Mouse (Mus musculus): ENCODE measurements around the gene Sox5.
"Not testable (repeated sequence)": the region's sequence is repeated elsewhere in the genome, so short reads cannot be mapped to it uniquely, and the experiment has no call there.

Gene Sox5

GRCm38 (mm10) chr6:144319717-144320116, 462.1 kb downstream of the Sox5 start:
- DNase-seq = no peak

DNA sequence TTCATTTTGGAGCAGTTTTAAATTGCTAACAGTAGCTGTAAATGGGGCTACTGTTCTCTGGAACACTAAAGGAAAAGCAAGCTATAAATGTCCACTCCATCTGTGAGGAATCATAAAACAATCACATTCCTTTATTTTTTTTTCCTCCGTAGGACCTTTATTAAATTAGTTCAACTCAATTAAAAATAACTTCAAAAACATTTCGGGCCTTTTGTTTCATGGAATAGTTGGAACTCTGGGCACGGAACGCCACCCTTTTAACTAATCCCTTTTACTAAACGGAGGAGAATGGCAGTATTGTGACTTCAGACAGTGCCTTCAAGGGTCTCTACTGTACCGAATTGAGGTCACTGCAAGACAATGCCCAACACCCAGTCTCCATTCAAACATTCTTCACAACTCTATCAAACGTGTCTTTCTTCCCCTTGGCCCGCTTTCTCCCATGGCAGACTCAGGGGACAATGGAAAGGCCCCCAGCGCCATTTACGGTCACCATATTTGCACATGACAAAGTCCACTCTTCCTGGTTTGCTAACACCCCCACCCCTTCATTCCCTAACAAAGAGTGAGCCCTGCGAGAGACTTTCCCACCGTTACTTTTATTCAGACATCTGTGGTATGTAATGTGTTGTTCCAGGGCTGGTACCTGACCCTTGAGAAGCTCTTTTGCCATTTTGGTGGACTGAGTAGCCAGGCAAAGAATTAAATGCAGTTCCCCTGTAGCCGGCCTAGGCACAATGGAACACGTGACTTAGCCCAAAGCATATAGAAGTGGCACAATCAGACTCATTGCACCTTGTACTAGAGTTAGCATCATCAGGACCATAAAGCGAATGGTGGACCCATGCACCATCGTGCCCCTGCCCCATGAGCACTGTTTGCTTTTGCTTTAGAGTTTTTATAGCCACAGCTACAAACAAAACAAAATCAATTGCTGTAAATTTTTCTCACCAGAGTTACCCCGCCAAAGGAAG, 468.7 kb downstream of the Sox5 start:
- no peak for DNase-seq

DNA sequence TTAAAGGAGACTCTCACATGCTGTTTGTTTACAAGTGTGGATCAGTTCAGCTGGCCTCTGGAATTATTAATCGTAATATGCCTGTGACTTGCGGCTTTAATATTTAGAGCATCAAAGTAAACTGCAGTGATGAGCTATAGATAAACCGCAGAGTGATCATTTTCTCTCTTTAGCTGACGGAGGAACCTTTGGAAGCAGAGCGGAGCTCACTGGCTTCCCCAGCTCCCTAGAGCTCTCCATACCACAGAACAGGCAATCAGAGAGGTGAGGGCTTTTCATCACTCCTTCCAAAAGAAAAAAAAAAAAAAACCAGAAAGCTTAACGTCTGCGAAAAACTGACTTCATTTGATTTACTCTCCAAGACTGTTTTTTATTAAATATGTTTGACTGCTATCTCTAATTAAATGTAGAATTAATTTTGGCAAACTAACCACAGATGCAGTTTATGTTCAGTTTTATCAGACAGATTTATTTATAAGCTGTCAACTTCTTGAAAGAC, 469.4 kb downstream of the Sox5 start:
- no peak for DNase-seq

- DNase-seq = no peak
Measured at GRCm38 (mm10) chr6:144311754-144312153, 470.0 kb downstream of the Sox5 start.

GRCm38 (mm10) chr6:144309171-144309570, 472.6 kb downstream of the Sox5 start:
- no peak for DNase-seq

GRCm38 (mm10) chr6:144307551-144308149, 474.1 kb downstream of the Sox5 start:
- DNase-seq = no peak

DNA sequence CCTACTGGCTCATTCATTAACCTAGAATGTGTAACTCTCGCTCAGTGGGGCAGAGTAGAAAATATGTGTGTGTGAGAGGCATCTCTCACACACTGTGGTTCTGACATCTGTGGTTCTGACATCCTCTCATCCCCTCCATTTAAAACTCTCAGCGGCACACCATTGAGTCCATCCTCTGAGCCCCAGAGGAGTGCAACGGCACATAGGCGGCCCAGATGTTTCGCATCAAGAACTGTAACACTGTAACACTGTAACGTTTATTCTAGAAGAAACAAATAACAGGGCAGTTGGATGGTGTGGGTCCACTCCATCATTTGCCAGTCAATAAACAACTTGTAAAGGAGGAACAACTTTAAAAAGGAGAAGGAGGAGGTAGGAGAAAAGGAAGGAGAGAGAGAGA, 479.0 kb downstream of the Sox5 start:
- DNase-seq = no peak

- no peak for DNase-seq
Measured at GRCm38 (mm10) chr6:144301082-144301481, 480.7 kb downstream of the Sox5 start.

- no peak for DNase-seq
Measured at GRCm38 (mm10) chr6:144299503-144299858, 482.3 kb downstream of the Sox5 start.

DNA sequence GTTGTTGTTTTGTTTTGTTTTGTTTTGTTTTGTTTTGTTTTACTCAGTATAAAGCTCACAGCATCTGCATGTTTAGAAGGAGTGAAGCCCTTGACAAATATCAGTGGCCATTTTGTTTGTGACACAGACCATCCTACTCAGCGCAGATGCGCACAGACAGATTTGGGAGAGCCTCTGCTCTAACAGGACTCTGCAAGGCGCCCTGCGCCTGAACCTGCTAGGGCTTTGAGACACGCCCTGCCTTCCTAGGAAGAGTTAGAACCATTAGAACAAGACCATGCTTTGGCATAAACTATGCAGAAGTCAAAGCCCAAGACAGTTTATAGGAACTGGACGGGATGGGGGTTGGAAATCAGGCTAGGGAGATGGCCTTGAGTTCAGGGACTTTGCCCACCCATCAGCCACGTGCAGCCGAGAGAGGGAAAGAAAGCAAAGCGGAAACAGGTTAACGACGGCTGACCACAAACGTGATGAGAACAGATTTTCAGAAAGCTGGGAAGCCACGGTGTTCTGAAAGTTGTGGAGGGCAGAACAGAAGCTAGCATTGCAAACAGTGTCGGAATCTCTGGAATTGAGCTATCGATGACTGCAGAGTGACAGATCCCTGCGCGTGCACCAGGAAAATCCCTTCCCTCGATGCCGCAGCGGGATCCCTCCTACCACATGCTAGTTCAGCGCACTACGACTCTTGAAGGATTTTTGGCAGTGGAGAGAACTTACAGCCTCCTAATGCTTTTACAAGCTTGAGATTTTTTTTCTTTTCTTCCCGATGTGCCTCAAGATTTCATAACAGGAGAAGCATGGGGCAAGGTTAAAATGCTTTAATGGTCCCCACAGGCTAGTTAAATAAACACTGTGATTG, 482.9 kb downstream of the Sox5 start:
- DNase-seq = no peak

- no peak for DNase-seq
Measured at GRCm38 (mm10) chr6:144297846-144298245, 483.9 kb downstream of the Sox5 start.

DNA sequence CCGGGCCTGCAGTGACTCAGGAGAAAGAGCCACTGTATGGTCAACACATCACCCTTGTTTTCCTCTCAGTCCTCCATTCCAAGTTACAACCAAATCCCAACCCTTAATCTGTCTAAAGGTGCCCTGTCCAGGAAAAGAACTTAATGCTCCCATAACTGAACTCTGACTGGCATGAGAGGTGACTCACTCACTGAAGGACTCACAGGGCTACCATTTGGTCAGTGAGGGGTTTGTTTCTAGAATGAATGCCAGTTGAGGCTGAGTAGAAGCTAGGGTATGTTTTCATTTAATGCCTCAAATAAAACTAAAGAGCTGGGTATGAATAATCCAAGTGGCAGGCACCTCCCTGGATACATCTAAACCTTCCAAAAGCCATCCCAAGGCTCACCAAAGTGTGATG, 484.6 kb downstream of the Sox5 start:
- DNase-seq = no peak

GRCm38 (mm10) chr6:144291526-144291925, 490.3 kb downstream of the Sox5 start:
- DNase-seq = no peak

DNA sequence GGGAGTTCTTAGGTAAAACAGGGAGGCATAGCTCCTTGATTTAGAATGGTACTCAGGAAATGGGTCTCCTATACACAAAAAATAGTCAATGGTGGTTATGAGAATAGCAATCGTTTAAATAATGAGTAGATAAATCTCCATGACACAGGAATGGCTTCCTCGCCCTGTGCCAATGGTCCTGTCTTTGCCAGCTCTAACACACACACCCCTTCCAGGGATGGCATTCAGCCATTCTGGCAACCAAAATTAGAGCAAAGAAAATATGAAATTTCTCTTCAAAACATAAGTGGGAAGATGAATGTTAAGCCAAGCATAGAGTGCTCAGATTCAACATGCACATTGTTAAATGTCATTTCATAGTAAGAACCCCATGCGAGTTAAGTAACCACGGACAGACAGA, 495.7 kb downstream of the Sox5 start:
- DNase-seq = no peak

- no peak for DNase-seq
Measured at GRCm38 (mm10) chr6:144283191-144283590, 498.6 kb downstream of the Sox5 start.

GRCm38 (mm10) chr6:144282756-144283155, 499.0 kb downstream of the Sox5 start:
- no peak for DNase-seq

GRCm38 (mm10) chr6:144281661-144282060, 500.1 kb downstream of the Sox5 start:
- DNase-seq = no peak

GRCm38 (mm10) chr6:144278505-144279053, 503.2 kb downstream of the Sox5 start:
- DNase-seq = no peak

- DNase-seq = not testable (repeated sequence)
Measured at GRCm38 (mm10) chr6:144273425-144273824, 508.4 kb downstream of the Sox5 start.

GRCm38 (mm10) chr6:144271326-144271725, 510.5 kb downstream of the Sox5 start:
- DNase-seq = no peak

- no peak for DNase-seq
Measured at GRCm38 (mm10) chr6:144270306-144270705, 511.5 kb downstream of the Sox5 start.

GRCm38 (mm10) chr6:144269666-144270065, 512.1 kb downstream of the Sox5 start:
- no peak for DNase-seq

GRCm38 (mm10) chr6:144265752-144266151, 516.0 kb downstream of the Sox5 start:
- DNase-seq = no peak

Data from kidney, adult 18-20 months (tissue).